Mouse (Mus musculus) stomach, embryonic 16.5 days (tissue): ENCODE measurements around the gene Mrpl2. TPM values are rescaled to one million over a fixed set of nuclear protein-coding genes. Genes with fewer than 3 reads are reported as not detected.

Experiments used
- ATAC-seq: fragments of 200-750 bp; cut with Nextera tagmentation; 2 replicates; pipeline ENCODE4 v1.8.0; 2017; ENCODE audit warnings: moderate number of reproducible peaks, moderate TSS enrichment; ENCODE audit not compliant: insufficient read depth, low FRiP score
- H3K27ac ChIP-seq: fragments of 300-500 bp; sonication (generic); 2 replicates; pipeline ENCODE4 v1.5.1; 2014; ENCODE audit warnings: low read length
- H3K27me3 ChIP-seq: fragments of 300-500 bp; sonication (generic); 2 replicates; pipeline ENCODE4 v1.6.1; 2014; ENCODE audit warnings: low read length, control low read depth, mixed read lengths; ENCODE audit not compliant: control insufficient read depth, insufficient read depth
- H3K36me3 ChIP-seq: fragments of 300-500 bp; sonication (generic); 2 replicates; pipeline ENCODE4 v1.6.1; 2014; ENCODE audit warnings: low read length; ENCODE audit not compliant: control insufficient read depth, insufficient read depth
- H3K4me1 ChIP-seq: fragments of 300-500 bp; sonication (generic); 2 replicates; pipeline ENCODE4 v1.6.1; 2014; ENCODE audit warnings: low read length, control low read depth, mixed read lengths; ENCODE audit not compliant: control insufficient read depth, insufficient read depth
- H3K4me2 ChIP-seq: fragments of 300-500 bp; sonication (generic); 2 replicates; pipeline ENCODE4 v1.6.1; 2014; ENCODE audit warnings: low read depth, low read length, mixed read lengths
- H3K4me3 ChIP-seq: fragments of 300-500 bp; sonication (generic); replicated peaks from 2 replicates; pipeline ENCODE4 v1.5.1; 2014; ENCODE audit warnings: mild to moderate bottlenecking, low read length
- H3K9ac ChIP-seq: fragments of 300-500 bp; sonication (generic); 2 replicates; pipeline ENCODE4 v1.6.1; 2014; ENCODE audit warnings: low read length
- H3K9me3 ChIP-seq: fragments of 300-500 bp; sonication (generic); replicated peaks from 2 replicates; pipeline ENCODE4 v1.6.1; 2016; ENCODE audit warnings: low read length, control low read depth; ENCODE audit not compliant: control insufficient read depth
- WGBS: fragments of 180-500 bp; shearing (Covaris S2); extraction: QIAGEN DNeasy Blood & Tissue Kit; methylation state at CpG from one replicate; pipeline ENCODE4 v1.1.7; 2014; 5-methylcytosine and 5-hydroxymethylcytosine counted together
- polyA plus RNA-seq: library from polyadenylated mRNA; unstranded; fragments of >200 nt; fragmentation: Nextera tagmentation; extraction: Ambion mirVana; gene quantifications from 2 replicates; pipeline ENCODE4 v1.2.1, GENCODE M21; 2015

The Mrpl2 gene
- polyA plus RNA-seq, 1 experiment from 2014 or later = 99.9 TPM

DNA sequence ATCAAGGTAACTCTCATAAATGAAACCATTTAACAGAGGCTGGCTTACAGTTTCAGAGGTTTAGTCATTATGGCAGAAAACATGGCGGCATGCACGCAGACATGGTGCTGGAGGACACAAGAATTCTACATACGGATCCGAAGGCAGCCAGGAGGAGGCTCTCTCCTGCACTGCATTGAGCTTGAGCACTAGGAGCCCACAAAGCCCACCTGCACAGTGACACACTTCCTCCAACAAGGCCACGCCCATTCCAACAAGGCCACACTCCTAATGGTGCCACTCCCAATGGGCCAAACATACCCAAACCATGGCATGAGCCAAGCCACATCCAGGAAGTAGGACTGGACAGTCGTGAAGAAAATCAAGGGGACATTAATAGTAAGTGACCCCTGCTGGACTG lies 34.7 kb upstream of the Mrpl2 start:
- H3K36me3 ChIP-seq = no peaks in the 10 kb centered on the region
- H3K27me3 ChIP-seq = no peaks in the 10 kb centered on the region
- no peak overlapping the region for H3K4me3 ChIP-seq
- no peak for ATAC-seq
- H3K27ac ChIP-seq = no peak overlapping the region; the same call in 1 of the 2 replicates
- H3K9ac ChIP-seq = no peak overlapping the region
- WGBS = 86% methylated on average over 6 of the region's 6 CpGs
- H3K4me1 ChIP-seq = peaks cover 47% of the 10 kb centered on the region
- no peaks in the 10 kb centered on the region for H3K9me3 ChIP-seq
- H3K4me2 ChIP-seq = no peak overlapping the region

DNA sequence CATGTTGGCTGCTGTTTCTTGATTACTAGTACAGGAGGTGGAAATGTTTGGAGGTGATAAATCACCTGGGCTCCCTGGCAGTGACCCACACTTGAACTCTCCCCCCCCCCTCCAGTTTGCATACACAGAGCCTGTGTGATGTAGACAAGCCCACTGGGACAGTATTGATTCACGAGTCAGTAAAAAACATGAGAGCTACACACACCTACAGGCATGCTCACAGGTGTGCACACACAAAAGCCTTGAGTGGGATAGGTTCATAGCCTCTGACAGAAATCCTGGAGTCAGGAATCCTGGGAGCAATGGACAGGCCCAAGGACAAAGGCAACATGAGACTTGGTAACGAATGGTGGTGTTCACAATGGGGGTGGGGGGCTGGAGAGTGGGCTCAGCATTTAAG lies 33.8 kb upstream of the Mrpl2 start:
- Histone ChIP-seq H3K4me2 (0 out of 2 replicates have a peak overlapping the region, but pooled peaks have one; percentile 2), H3K4me1 (peaks cover 54% of the 10 kb centered on the region), H3K36me3 (no peaks in the 10 kb centered on the region), H3K9me3 (no peaks in the 10 kb centered on the region), H3K27me3 (no peaks in the 10 kb centered on the region), H3K4me3 (no peak overlapping the region), H3K9ac (no peak overlapping the region; the same call in 1 of the 2 replicates), H3K27ac (peak overlapping the region; percentile 83)
- ATAC-seq = 0 out of 2 replicates have a peak, but pooled peaks have one; percentile 19
- 36% methylated on average over 2 of the region's 2 CpGs for WGBS

DNA sequence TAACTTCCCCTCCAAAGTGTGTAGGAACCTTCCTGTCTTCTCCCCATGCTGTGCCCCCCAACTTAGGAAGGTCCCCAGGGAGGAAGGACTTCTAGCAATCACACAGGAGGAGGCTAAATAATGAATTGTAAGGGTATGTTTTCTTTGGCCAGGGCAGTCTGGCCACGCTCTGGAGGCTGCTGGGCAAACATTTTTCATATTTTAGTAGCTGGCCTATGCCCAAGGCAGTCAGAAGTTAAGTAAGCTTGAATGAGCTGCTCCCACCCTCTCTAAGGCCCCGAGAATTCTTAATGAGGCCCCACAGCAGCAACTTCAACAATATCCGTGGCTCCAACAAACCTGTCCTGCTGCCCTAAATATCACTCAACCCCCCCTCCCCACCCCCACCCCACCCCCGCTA lies 33.2 kb upstream of the Mrpl2 start:
- Histone ChIP-seq H3K36me3 (no peaks in the 10 kb centered on the region), H3K9me3 (no peaks in the 10 kb centered on the region), H3K4me2 (no peak overlapping the region), H3K27me3 (no peaks in the 10 kb centered on the region), H3K9ac (peak overlapping the region; percentile 53), H3K27ac (peak overlapping the region; percentile 83), H3K4me3 (no peak overlapping the region), H3K4me1 (peaks cover 60% of the 10 kb centered on the region)
- ATAC-seq = no peak
- WGBS = 18% methylated on average over 4 of the region's 4 CpGs

DNA sequence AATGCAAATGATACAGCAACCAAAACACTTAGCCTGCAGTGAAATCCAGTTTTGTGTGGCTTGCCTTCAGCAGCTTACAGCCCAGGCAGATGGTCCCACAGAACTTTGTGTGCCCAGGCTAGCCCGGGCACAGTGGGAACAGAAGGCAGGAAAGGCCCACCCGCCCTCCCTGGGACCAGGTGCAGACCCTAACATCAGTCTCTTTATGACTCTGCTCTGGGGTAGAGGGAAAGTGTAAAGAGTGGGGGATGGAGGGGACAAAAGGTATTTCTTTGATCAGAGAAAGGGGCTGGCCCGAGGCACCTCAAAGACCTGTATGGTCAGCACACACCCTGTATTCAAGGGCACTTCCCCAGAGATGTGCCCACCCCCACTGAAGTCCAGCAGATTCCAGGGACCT lies 32.8 kb upstream of the Mrpl2 start:
- Histone ChIP-seq H3K9me3 (no peaks in the 10 kb centered on the region), H3K27me3 (no peaks in the 10 kb centered on the region), H3K36me3 (no peaks in the 10 kb centered on the region), H3K4me1 (peaks cover 64% of the 10 kb centered on the region), H3K9ac (peak overlapping the region; percentile 53; the same call in 1 of the 2 replicates), H3K27ac (peak overlapping the region; percentile 83), H3K4me3 (no peak overlapping the region), H3K4me2 (no peak overlapping the region)
- no peak for ATAC-seq
- 27% methylated on average over 3 of the region's 3 CpGs for WGBS

DNA sequence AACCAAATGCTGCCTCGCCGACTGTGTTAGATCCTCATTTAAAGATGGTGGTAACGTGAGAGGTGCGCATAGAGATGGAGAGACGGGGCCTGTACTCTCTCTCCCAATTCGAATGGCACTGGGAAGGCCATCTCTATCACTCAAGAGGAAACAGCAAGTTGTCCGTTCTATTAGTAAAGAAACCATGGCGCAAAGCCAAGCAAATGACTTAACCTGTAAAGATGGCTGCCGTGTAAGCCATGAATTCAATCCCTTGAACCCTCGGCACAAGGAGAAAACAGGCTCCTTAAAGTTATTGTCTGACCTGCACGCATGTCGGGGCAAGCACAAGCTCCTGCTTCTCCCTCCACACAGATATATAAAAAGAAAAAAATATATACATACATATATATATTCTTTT lies 28.2 kb upstream of the Mrpl2 start:
- 49% methylated on average over 12 of the region's 12 CpGs for WGBS
- H3K4me1 ChIP-seq = peaks cover 79% of the 10 kb centered on the region
- H3K27ac ChIP-seq = peak overlapping the region; percentile 97
- no peak for ATAC-seq
- H3K9ac ChIP-seq = peak overlapping the region; percentile 66; the same call in 1 of the 2 replicates
- peak overlapping the region; percentile 47 for H3K4me2 ChIP-seq
- H3K36me3 ChIP-seq = no peaks in the 10 kb centered on the region
- no peaks in the 10 kb centered on the region for H3K9me3 ChIP-seq
- no peaks in the 10 kb centered on the region for H3K27me3 ChIP-seq
- H3K4me3 ChIP-seq = peak overlapping the region; percentile 23; the same call in 1 of the 2 replicates

DNA sequence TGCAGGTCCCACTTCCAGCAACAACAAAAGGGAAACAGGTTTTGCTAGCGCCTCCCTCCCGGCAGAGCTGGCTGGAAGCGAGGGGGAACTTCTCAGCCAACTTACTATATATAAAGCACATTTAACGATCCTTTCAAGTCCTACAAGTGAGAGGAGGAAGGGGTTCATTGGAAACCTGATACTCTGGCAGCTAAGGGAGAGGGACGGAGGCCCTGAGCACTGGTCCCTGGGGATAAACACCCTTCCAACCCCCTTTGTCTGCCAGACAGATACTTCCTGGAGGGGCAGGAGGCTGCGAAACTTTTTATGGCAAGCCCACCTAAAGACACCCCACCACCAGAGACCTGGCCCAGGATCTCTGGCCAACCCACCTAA lies 27.6 kb upstream of the Mrpl2 start:
- Histone ChIP-seq H3K36me3 (no peaks in the 10 kb centered on the region), H3K9me3 (no peaks in the 10 kb centered on the region), H3K9ac (peak overlapping the region; percentile 66), H3K4me2 (peak overlapping the region; percentile 47), H3K4me1 (peaks cover 79% of the 10 kb centered on the region), H3K4me3 (peak overlapping the region; percentile 23), H3K27ac (peak overlapping the region; percentile 97), H3K27me3 (no peaks in the 10 kb centered on the region)
- ATAC-seq = no peak
- 9% methylated on average over 6 of the region's 6 CpGs for WGBS

DNA sequence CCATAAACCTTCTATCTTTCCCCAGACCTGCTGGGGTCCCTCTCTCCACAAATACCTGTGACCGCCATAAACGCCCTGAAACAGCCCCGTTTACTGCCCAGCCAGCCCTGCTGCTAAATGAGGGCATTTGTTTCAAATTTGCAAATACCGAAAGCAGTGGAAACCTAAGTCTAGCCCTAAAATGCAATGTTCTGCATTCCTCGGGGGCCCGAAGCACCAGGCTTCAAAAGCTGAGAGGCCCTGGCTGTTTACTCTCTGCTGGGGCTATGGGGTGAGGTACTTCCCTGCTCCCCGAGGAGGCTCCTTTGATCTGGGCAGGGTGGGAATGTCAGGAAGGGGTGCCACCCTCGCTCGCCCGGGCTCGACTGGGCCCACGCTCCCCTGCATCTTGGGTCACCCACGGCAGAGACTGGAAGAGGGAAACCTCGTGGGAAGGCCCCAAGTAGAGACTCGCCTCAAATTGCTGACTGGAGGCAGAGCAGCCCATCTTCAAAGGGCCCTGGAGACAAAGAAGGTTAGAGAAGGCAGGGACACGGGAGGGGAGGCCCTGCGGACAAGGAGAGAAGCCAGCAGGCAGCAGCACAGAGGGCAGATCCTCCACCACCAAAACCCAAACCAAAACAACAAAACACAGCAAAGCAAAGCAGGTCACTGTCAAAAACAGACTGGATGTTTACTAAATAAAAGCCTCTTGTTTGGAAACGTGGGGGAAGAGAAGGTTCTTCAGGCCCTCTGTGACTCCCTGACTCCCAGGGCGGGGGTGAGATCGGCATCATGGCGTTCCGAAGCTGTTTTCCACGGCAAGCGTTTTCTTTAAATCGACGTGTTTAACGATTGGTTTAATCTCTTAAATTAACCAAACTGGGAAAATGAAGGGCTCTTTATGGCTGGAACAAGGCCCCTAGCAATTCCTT lies 27.0 kb upstream of the Mrpl2 start:
- H3K4me3 ChIP-seq = peak overlapping the region; percentile 23

DNA sequence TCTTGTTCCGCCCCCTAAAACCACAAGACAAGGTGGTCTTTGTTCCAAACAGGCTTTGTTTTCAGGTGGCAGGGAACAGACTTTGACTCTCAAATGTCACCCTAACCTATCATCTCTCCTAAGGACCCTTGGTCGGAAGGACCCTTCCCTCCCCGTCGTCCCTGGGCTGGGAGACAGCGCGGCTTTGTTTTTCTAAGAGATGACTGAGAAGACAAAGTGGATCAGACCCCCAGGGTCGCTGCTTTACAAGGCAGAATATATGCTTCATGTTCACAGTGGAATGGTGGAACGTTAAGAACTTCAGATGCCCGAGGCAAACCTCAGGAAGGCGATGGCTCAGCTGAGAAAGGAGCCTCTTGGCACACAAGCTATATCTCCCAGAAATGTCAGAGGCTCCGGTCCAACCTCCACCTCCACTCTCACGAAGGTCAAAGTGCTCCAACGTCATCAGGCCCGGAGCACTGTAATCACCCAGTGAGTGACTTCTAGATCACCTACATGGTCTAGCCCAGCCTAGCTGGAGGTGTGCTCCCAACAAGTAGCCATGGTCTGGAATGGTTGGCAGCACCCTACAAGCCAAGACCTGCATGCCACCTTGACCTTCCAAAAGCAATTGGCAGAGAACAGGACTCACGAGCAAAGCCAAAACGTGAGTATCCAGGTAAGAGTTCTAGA lies 26.2 kb upstream of the Mrpl2 start:
- Histone ChIP-seq H3K4me3 (peak overlapping the region; percentile 23; the same call in 1 of the 2 replicates), H3K27me3 (no peaks in the 10 kb centered on the region), H3K27ac (peak overlapping the region; percentile 97), H3K4me2 (peak overlapping the region; percentile 47), H3K4me1 (peaks cover 84% of the 10 kb centered on the region), H3K9me3 (no peaks in the 10 kb centered on the region), H3K36me3 (no peaks in the 10 kb centered on the region), H3K9ac (peak overlapping the region; percentile 66)
- 27% methylated on average over 16 of the region's 16 CpGs for WGBS
- no peak for ATAC-seq

More for the DNA sequence above, 27.0 kb upstream of the Mrpl2 start:
- 0 out of 2 replicates have a peak, but pooled peaks have one; percentile 26 for ATAC-seq
- Histone ChIP-seq H3K4me2 (peak overlapping the region; percentile 47), H3K27me3 (no peaks in the 10 kb centered on the region), H3K9me3 (no peaks in the 10 kb centered on the region), H3K36me3 (no peaks in the 10 kb centered on the region), H3K9ac (peak overlapping the region; percentile 66), H3K4me1 (peaks cover 79% of the 10 kb centered on the region), H3K27ac (peak overlapping the region; percentile 97)
- WGBS = 18% methylated on average over 27 of the region's 27 CpGs

DNA sequence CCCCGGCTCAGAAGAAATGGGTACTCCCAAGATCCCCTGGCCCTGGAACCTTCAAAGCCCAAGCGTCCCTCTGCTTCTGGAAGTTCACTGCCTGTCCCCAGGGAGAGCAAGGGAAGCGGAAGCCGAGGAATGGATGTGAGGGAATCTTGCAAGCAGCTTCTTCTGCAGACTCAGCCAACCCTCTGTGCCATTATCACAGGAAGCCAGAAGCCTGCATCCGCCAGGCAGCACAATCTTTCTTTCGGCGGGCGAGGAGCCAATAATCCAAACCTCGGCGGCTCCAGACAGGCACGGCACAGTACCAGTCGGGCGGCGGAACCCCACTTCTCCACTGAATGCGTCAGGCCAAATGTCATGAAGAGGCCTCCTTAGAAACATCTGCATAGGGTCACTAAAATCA lies 24.7 kb upstream of the Mrpl2 start:
- Histone ChIP-seq H3K36me3 (no peaks in the 10 kb centered on the region), H3K27me3 (no peaks in the 10 kb centered on the region), H3K4me1 (peaks cover 94% of the 10 kb centered on the region), H3K4me2 (peak overlapping the region; percentile 20; the same call in 1 of the 2 replicates), H3K4me3 (0 out of 2 replicates have a peak overlapping the region, but pooled peaks have one; percentile 1), H3K9me3 (no peaks in the 10 kb centered on the region), H3K9ac (peak overlapping the region; percentile 47), H3K27ac (peak overlapping the region; percentile 78)
- ATAC-seq = no peak
- WGBS = 34% methylated on average over 15 of the region's 15 CpGs
